Mouse (Mus musculus): Measurements from ENCODE around the gene Rnf187. TPM values are rescaled to one million over a fixed set of nuclear protein-coding genes. Genes with fewer than 3 reads are reported as not detected.

The Rnf187 gene
- polyA plus RNA-seq, 1 experiment from 2014 or later = 381 TPM

DNA sequence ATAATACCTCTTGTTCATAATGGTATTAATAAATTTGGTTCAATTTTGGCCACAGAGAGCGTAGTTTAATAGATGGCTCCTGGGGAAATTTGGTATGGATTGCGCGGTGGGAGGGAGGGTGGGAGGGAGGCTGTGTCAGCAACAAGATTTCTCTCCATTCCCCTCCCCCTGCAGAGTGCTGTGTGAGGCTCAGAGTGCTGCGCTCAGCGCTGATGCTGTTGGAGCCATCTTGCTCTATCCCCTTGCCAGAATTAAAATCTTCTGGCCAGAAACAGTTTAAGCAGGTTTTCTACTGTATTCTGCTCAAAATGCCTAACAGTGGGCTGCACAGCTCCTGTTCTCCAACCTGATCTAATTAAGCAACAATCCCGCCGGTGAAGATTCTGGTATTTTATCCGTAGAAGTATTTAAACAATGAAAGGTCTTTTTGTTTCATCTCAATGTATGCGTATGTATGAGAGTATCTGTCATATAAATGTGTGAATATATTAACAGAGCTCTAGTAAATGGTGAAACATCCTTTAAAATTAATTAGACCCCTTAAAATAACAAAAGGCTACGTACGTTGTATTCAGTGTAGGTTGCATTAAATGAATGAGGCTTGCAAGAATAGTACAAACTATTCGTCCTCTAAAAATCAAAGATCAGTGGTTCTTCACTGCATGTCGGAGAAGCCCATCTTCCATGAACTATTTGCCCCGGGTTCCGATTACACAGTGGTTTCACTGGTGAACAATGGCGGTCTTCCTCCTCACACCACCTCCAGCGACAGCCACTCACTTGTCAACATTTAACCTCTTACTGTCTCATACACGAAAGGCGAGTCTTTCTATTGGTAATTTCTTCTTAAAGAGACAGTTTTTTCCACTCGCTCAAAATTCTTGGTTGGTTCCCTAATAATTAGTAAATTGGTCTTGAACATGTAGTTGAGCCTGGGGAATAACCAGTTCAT lies 11.0 kb upstream of the Rnf187 start:
- WGBS = 5% methylated on average over 20 of the region's 20 CpGs
- peak overlapping the region; percentile 68 for H3K4me3 ChIP-seq
- no peaks in the 10 kb centered on the region for H3K36me3 ChIP-seq
- H3K27me3 ChIP-seq (ENCODE audit: insufficient read depth, poor library complexity, severe bottlenecking) = peaks cover 14% of the 10 kb centered on the region; the same call in 1 of the 2 replicates
- no peaks in the 10 kb centered on the region for H3K9me3 ChIP-seq
- peaks cover 29% of the 10 kb centered on the region for H3K4me1 ChIP-seq (replicated peaks)
- H3K27ac ChIP-seq = peak overlapping the region; percentile 95
- DNase-seq (ENCODE audit: low spot score) = peak; percentile 66

DNA sequence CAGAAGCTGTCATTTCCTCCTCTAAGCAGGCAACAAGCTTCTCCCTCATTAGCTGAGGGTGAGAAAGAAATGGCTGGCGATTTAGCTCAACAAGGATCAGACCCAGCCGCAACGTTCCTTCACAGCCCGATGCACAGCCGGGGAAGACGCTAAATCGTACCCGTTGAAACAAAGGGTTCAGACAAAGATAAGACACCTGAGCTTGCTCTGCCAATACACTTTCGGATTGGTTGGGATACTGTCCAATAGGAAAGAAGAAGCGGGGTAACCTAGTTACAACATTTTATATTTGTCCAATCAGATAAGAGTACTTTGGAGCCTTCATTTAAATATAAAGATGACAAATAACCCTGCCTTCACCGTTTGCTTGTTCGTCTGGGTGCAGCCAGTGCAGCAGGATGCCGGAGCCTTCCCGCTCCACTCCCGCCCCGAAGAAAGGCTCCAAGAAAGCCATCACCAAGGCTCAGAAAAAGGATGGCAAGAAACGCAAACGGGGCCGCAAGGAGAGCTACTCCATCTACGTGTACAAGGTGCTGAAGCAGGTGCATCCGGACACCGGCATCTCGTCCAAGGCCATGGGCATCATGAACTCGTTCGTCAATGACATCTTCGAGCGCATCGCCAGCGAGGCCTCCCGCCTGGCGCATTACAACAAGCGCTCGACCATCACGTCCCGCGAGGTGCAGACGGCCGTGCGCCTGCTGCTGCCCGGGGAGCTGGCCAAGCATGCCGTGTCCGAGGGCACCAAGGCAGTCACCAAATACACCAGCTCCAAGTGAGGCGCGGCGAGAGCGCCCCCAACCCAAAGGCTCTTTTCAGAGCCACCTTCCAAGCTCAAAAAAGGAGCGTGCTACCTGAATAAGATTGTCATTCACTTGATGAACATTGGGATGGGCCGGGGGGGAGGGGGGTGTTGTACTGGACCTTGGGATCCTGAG lies 10.1 kb upstream of the Rnf187 start, which contains the start of gene Hist3h2ba:
Gene Hist3h2ba (plus strand): TSS at position 379 of the 938 bp plus-strand sequence.
- H3K27me3 ChIP-seq (ENCODE audit: insufficient read depth, poor library complexity, severe bottlenecking) = peaks cover 14% of the 10 kb centered on the region
- H3K36me3 ChIP-seq = no peaks in the 10 kb centered on the region
- H3K9me3 ChIP-seq = no peaks in the 10 kb centered on the region
- DNase-seq (ENCODE audit: low spot score) = peak; percentile 78
- H3K4me3 ChIP-seq = peak within 1 kb of the TSS; percentile 68
- peaks cover 28% of the 10 kb centered on the region for H3K4me1 ChIP-seq (replicated peaks)
- under 1% methylated on average over 48 of the region's 48 CpGs for WGBS
- peak within 1 kb of the TSS; percentile 95 for H3K27ac ChIP-seq

DNA sequence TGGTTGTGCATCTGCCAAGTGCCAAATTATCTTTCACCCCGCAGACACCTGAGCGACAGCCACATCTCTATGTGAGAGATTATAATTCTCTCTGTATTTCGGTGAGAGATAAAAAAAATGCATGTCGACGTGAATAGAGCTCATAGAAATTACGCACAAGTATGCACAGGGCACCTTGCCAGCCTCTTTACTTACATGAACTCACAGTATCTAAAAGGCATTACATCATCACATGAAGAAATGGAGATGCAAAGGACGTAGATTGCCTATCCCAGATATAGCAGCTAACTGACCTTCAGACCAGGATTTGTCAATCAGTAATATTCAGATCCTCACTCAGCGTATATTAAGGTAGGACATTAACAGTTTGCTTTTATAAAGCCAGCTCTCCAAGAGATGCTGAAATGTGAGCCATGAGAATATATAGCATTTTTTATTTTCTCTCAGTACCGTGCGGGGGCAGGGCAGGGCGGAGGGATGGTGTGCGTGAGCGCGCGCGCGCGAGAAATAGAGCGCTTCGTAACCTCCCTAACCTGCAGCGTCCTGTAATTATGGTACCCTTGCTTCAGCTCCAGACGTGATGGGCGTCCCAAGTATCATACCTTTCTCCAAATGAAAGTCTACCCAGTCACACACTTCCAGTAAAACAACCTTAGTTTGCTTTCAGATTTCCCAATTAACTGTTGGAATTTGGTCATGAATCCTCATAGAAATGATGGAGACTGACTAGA lies 9.2 kb upstream of the Rnf187 start:
- WGBS = 21% methylated on average over 23 of the region's 23 CpGs
- peaks cover 20% of the 10 kb centered on the region for H3K4me1 ChIP-seq (replicated peaks)
- no peaks in the 10 kb centered on the region for H3K9me3 ChIP-seq
- peak overlapping the region; percentile 95 for H3K27ac ChIP-seq
- peaks cover 14% of the 10 kb centered on the region for H3K27me3 ChIP-seq (ENCODE audit: insufficient read depth, poor library complexity, severe bottlenecking)
- H3K36me3 ChIP-seq = no peaks in the 10 kb centered on the region
- DNase-seq (ENCODE audit: low spot score) = no peak
- H3K4me3 ChIP-seq = peak overlapping the region; percentile 68

DNA sequence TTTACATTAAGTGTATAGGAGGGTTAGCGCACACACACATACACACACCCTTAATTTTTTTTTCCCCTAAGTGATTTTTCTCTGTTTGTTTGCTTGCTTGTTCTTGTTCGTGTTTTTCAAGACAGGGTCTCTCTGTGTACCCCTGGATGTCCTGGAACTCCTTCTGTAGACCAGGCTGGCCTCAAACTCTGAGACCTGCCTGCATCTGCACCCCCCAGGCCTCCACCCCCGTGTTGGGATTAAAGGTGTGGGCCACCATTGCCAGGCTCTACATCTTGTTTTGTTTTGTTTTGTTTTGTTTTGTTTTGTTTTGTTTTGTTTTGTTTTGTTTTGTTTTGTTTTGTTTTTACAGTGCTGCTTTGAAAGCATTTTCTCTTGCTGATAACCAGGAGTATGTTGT lies 8.6 kb upstream of the Rnf187 start:
- H3K4me1 ChIP-seq (replicated peaks) = peaks cover 17% of the 10 kb centered on the region
- H3K27ac ChIP-seq = 0 out of 2 replicates have a peak overlapping the region, but pooled peaks have one; percentile 24
- H3K9me3 ChIP-seq = no peaks in the 10 kb centered on the region
- H3K4me3 ChIP-seq = no peak overlapping the region; the same call in 1 of the 2 replicates
- DNase-seq (ENCODE audit: low spot score) = no peak
- no peaks in the 10 kb centered on the region for H3K36me3 ChIP-seq
- WGBS = 83% methylated on average over 3 of the region's 3 CpGs
- H3K27me3 ChIP-seq (ENCODE audit: insufficient read depth, poor library complexity, severe bottlenecking) = peaks cover 14% of the 10 kb centered on the region

DNA sequence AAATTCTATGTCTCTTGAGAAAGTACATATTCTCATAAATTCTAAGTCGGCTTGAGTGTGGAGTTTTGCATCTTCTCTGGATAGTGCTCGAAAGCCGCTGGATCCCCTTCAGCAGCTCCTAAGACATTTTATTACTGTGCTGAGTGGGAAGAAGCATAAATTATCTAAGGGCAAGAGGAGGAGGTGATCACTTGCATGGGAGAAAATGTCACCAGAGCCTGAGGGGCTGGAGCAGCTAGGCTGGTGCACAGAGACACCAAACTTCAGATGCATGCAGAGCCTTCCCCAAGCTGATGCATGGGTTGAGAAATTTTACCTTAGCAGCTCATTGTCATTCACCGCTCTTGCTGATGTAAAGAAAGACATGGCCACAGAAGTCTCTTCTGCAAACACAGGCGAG lies 5.4 kb upstream of the Rnf187 start:
- H3K36me3 ChIP-seq = no peaks in the 10 kb centered on the region
- H3K4me3 ChIP-seq = no peak overlapping the region
- WGBS = 83% methylated on average over 5 of the region's 5 CpGs
- no peaks in the 10 kb centered on the region for H3K9me3 ChIP-seq
- peaks cover 8% of the 10 kb centered on the region for H3K27me3 ChIP-seq (ENCODE audit: insufficient read depth, poor library complexity, severe bottlenecking)
- H3K27ac ChIP-seq = no peak overlapping the region
- H3K4me1 ChIP-seq (replicated peaks) = peaks cover 16% of the 10 kb centered on the region
- DNase-seq (ENCODE audit: low spot score) = no peak

DNA sequence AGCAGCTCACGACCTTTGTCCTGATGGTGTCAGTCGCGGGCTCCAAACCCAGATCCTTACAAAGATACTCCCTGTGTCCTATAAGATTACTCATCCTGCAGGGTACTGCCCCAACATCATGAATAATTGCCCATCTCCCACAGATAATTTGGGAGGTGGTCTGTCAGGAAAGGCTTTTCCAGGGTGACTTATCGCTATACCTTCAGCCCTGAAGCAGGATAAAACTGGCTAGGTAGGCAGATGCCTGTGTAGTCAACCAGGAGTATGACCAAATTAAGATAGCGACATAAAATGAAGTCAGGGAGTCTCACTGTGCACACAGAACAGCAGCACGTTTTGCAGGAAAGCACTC lies 348 bp upstream of the Rnf187 start:
- Histone ChIP-seq H3K4me3 (peak overlapping the region; percentile 98), H3K9me3 (no peaks in the 10 kb centered on the region), H3K36me3 (peaks cover 31% of the 10 kb centered on the region), H3K4me1 (replicated peaks) (peaks cover 38% of the 10 kb centered on the region), H3K27ac (peak overlapping the region; percentile 96), H3K27me3 (ENCODE audit: insufficient read depth, poor library complexity, severe bottlenecking) (no peaks in the 10 kb centered on the region; the same call in 1 of the 2 replicates)
- WGBS = 18% methylated on average over 6 of the region's 6 CpGs
- DNase-seq (ENCODE audit: low spot score) = no peak

DNA sequence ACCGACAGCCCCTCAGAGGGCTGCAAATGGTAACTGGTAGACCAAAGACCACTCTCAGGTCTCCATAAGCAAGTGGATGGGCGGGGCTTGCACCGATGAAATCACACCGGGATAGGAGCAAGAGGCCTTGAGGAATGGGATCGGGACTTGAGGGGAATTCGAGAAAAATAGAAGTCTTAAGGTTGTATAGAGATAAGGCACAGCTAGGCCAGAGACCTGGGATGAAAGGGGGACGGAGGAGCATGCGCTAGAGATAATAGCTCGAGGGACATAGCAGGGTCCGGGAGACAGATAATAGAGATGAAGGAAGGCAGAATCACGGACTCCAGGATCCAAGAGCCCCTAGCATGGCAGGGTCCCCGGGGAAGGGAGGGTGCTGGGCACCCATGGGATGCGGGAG lies 807 bp downstream of the Rnf187 start:
- Histone ChIP-seq H3K4me3 (peak overlapping the region; percentile 98), H3K9me3 (no peaks in the 10 kb centered on the region), H3K4me1 (replicated peaks) (peaks cover 38% of the 10 kb centered on the region), H3K27me3 (ENCODE audit: insufficient read depth, poor library complexity, severe bottlenecking) (no peaks in the 10 kb centered on the region), H3K36me3 (peaks cover 42% of the 10 kb centered on the region), H3K27ac (peak overlapping the region; percentile 96)
- peak; percentile 45 for DNase-seq (ENCODE audit: low spot score)
- WGBS = 2% methylated on average over 13 of the region's 13 CpGs

DNA sequence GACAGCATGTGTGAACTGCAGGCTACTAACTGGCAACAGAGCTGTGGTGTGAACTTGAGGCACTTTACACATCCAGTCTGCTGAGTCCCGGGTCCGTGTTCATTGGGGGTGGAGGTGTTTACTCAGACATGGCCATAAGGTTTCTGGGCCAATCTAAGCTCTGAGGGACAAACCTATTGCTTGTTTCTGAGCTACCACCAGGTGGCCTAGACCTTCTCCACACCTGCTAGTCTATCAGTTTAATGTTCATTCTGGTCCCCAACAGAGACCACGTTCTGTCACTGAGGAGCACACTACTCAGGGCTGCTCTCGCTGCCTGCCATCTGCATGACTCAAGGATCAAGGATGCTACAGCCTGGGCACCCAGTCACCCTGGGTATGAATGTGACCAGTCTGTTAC lies 7.1 kb downstream of the Rnf187 start:
- H3K27ac ChIP-seq = no peak overlapping the region
- no peaks in the 10 kb centered on the region for H3K27me3 ChIP-seq (ENCODE audit: insufficient read depth, poor library complexity, severe bottlenecking)
- no peak for DNase-seq (ENCODE audit: low spot score)
- H3K36me3 ChIP-seq = peaks cover 60% of the 10 kb centered on the region
- H3K4me1 ChIP-seq (replicated peaks) = peaks cover 16% of the 10 kb centered on the region
- H3K4me3 ChIP-seq = no peak overlapping the region
- H3K9me3 ChIP-seq = no peaks in the 10 kb centered on the region
- WGBS = 90% methylated on average over 4 of the region's 4 CpGs

DNA sequence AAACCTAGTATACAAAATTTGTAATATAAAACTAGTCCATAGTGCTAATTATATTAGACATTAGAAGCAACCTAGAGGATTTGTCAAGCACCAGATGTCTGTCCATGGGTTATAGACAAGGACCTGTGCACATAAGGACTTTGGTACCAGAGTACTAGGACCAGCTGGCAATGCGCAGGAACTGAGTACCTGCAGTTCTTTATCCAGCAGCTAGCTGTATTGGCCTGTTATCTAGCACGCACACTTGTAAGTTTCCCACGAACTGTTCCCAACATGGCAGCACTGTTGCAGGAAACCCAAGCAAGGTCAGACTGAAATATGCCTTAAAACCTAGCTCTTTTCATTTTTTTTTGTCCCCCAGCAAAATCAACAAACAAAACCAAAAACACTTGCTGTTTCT lies 8.5 kb downstream of the Rnf187 start:
- 96% methylated on average over 3 of the region's 3 CpGs for WGBS
- no peak for DNase-seq (ENCODE audit: low spot score)

DNA sequence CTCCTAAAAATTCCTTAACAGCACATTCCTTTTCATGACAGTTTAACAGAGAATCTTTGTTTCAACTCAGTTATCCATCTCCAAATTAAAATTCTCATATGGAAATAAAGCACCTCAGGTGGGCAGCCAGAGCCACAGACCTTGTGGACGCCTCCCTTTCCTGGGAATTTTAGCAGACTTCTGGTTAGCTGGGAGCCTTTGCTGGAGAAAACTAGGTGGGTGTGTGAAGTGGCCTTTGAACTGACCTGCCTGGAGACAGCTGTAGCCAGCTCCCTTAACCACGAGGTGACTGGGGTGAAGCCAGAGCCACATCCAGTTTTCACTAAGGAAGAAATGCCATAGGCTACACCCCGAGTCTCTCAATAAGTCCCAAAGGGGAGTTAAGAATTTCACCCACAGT lies 9.1 kb downstream of the Rnf187 start:
- 58% methylated on average over 3 of the region's 3 CpGs for WGBS
- Histone ChIP-seq H3K9me3 (no peaks in the 10 kb centered on the region), H3K36me3 (peaks cover 41% of the 10 kb centered on the region), H3K4me3 (no peak overlapping the region), H3K27ac (no peak overlapping the region), H3K4me1 (replicated peaks) (peaks cover 9% of the 10 kb centered on the region; the same call in 1 of the 2 replicates), H3K27me3 (ENCODE audit: insufficient read depth, poor library complexity, severe bottlenecking) (no peaks in the 10 kb centered on the region)
- no peak for DNase-seq (ENCODE audit: low spot score)

More for the DNA sequence above, 8.5 kb downstream of the Rnf187 start:
- H3K9me3 ChIP-seq = no peaks in the 10 kb centered on the region
- peaks cover 47% of the 10 kb centered on the region for H3K36me3 ChIP-seq
- peaks cover 9% of the 10 kb centered on the region; the same call in 1 of the 2 replicates for H3K4me1 ChIP-seq (replicated peaks)
- no peak overlapping the region for H3K27ac ChIP-seq
- no peak overlapping the region for H3K4me3 ChIP-seq
- no peaks in the 10 kb centered on the region for H3K27me3 ChIP-seq (ENCODE audit: insufficient read depth, poor library complexity, severe bottlenecking)

DNA sequence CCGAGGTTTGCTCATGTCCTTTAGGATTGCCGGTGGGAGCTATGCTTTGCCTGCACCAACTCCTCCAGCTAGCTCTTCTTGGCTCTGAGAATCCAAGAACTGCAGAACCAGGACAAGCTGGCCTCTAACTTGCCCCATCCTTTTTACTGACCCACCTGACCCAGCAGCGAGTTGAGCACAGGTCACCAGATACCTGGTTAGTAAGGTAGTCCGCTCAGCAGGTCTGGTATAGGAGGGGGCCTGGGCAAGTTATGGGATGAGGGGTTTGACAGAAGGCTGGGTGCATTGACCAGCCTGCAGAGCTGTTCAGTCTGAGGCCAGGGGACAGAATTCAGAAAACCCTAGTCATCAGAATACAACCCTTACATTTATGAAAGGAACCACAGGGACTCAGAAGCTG lies 9.7 kb downstream of the Rnf187 start:
- Histone ChIP-seq H3K9me3 (no peaks in the 10 kb centered on the region), H3K27me3 (ENCODE audit: insufficient read depth, poor library complexity, severe bottlenecking) (no peaks in the 10 kb centered on the region), H3K27ac (peak overlapping the region; percentile 80; the same call in 1 of the 2 replicates), H3K36me3 (peaks cover 35% of the 10 kb centered on the region), H3K4me1 (replicated peaks) (peaks cover 9% of the 10 kb centered on the region; the same call in 1 of the 2 replicates), H3K4me3 (no peak overlapping the region)
- no peak for DNase-seq (ENCODE audit: low spot score)
- 84% methylated on average over 4 of the region's 4 CpGs for WGBS
